Mouse (Mus musculus): Measurements from ENCODE around the gene Zfp28. TPM values are rescaled to one million over a fixed set of nuclear protein-coding genes. Genes with fewer than 3 reads are reported as not detected.

Zfp28 gene
- polyA plus RNA-seq, 1 experiment from 2014 or later: 6.9 TPM

GRCm38 (mm10) chr7:6397996-6398975 is 15.2 kb downstream of the Zfp28 start, which contains the start of gene Smim17:
Gene Smim17, plus strand, starts transcription at chr7:6398715.
- H3K36me3 ChIP-seq (ENCODE audit: control insufficient read depth, insufficient read depth, low read length): peaks cover 25% of the 10 kb centered on the region
- H3K27me3 ChIP-seq (ENCODE audit: control insufficient read depth, insufficient read depth, low read length): no peaks in the 10 kb centered on the region
- 25% methylated on average over 25 of the region's 25 CpGs for WGBS
- no peak within 1 kb of the TSS for H3K27ac ChIP-seq (replicated peaks in 1 of 2; ENCODE audit: control insufficient read depth in 1 of 2, insufficient read depth in 1 of 2, low read depth in 2 of 2, low read length in 2 of 2)
- peak within 1 kb of the TSS; percentile 54 to 61 for H3K4me3 ChIP-seq (ENCODE audit: control insufficient read depth in 1 of 2, insufficient read depth in 1 of 2, low read depth in 1 of 2, low read length in 2 of 2)
- peak within 1 kb of the TSS; percentile 74 for H3K4me2 ChIP-seq (ENCODE audit: low read length)
- peak; percentile 66; the same call in 1 of the 2 replicates for ATAC-seq (ENCODE audit: insufficient number of reproducible peaks, insufficient read depth, low FRiP score, low read depth)
- H3K9me3 ChIP-seq (ENCODE audit: control insufficient read depth, low read length): no peaks in the 10 kb centered on the region
- peaks cover 2 to 4% of the 10 kb centered on the region in 2 experiments; a peak in 1 of 4 replicates for H3K4me1 ChIP-seq (ENCODE audit: control insufficient read depth in 2 of 2, insufficient read depth in 2 of 2, low read length in 2 of 2)
- H3K9ac ChIP-seq (ENCODE audit: low read length): peak within 1 kb of the TSS; percentile 62

GRCm38 (mm10) chr7:6410043-6410442 is 26.9 kb downstream of the Zfp28 start, which contains the start of gene Gm20715:
Gene Gm20715, plus strand, starts transcription at chr7:6410277.
- Histone ChIP-seq H3K27ac (replicated peaks in 1 of 2; ENCODE audit: control insufficient read depth in 1 of 2, insufficient read depth in 1 of 2, low read depth in 2 of 2, low read length in 2 of 2) (no peak within 1 kb of the TSS), H3K4me1 (ENCODE audit: control insufficient read depth in 2 of 2, insufficient read depth in 2 of 2, low read length in 2 of 2) (no peaks in the 10 kb centered on the region), H3K4me2 (ENCODE audit: low read length) (no peak within 1 kb of the TSS), H3K36me3 (ENCODE audit: control insufficient read depth, insufficient read depth, low read length) (no peaks in the 10 kb centered on the region), H3K9me3 (ENCODE audit: control insufficient read depth, low read length) (no peaks in the 10 kb centered on the region), H3K9ac (ENCODE audit: low read length) (no peak within 1 kb of the TSS), H3K27me3 (ENCODE audit: control insufficient read depth, insufficient read depth, low read length) (no peaks in the 10 kb centered on the region), H3K4me3 (ENCODE audit: control insufficient read depth in 1 of 2, insufficient read depth in 1 of 2, low read depth in 1 of 2, low read length in 2 of 2) (no peak within 1 kb of the TSS)
- peak; percentile 80 for ATAC-seq (ENCODE audit: insufficient number of reproducible peaks, insufficient read depth, low FRiP score, low read depth)
- WGBS: 2% methylated on average over 17 of the region's 17 CpGs

GRCm38 (mm10) chr7:6414626-6415441 is 31.7 kb downstream of the Zfp28 start:
- Histone ChIP-seq H3K27me3 (ENCODE audit: control insufficient read depth, insufficient read depth, low read length) (no peaks in the 10 kb centered on the region; the same call in 1 of the 2 replicates), H3K4me2 (ENCODE audit: low read length) (no peak overlapping the region), H3K36me3 (ENCODE audit: control insufficient read depth, insufficient read depth, low read length) (no peaks in the 10 kb centered on the region), H3K27ac (replicated peaks in 1 of 2; ENCODE audit: control insufficient read depth in 1 of 2, insufficient read depth in 1 of 2, low read depth in 2 of 2, low read length in 2 of 2) (no peak overlapping the region), H3K9ac (ENCODE audit: low read length) (no peak overlapping the region), H3K4me1 (ENCODE audit: control insufficient read depth in 2 of 2, insufficient read depth in 2 of 2, low read length in 2 of 2) (no peaks in the 10 kb centered on the region), H3K9me3 (ENCODE audit: control insufficient read depth, low read length) (no peaks in the 10 kb centered on the region), H3K4me3 (ENCODE audit: control insufficient read depth in 1 of 2, insufficient read depth in 1 of 2, low read depth in 1 of 2, low read length in 2 of 2) (no peak overlapping the region)
- ATAC-seq (ENCODE audit: insufficient number of reproducible peaks, insufficient read depth, low FRiP score, low read depth): no peak
- WGBS: 7% methylated on average over 20 of the region's 22 CpGs

GRCm38 (mm10) chr7:6415442-6415787 is 32.3 kb downstream of the Zfp28 start:
- no peak for ATAC-seq (ENCODE audit: insufficient number of reproducible peaks, insufficient read depth, low FRiP score, low read depth)
- Histone ChIP-seq H3K4me2 (ENCODE audit: low read length) (no peak overlapping the region), H3K4me1 (ENCODE audit: control insufficient read depth in 2 of 2, insufficient read depth in 2 of 2, low read length in 2 of 2) (no peaks in the 10 kb centered on the region), H3K9me3 (ENCODE audit: control insufficient read depth, low read length) (no peaks in the 10 kb centered on the region), H3K9ac (ENCODE audit: low read length) (no peak overlapping the region), H3K27me3 (ENCODE audit: control insufficient read depth, insufficient read depth, low read length) (no peaks in the 10 kb centered on the region; the same call in 1 of the 2 replicates), H3K36me3 (ENCODE audit: control insufficient read depth, insufficient read depth, low read length) (no peaks in the 10 kb centered on the region), H3K4me3 (ENCODE audit: control insufficient read depth in 1 of 2, insufficient read depth in 1 of 2, low read depth in 1 of 2, low read length in 2 of 2) (no peak overlapping the region), H3K27ac (replicated peaks in 1 of 2; ENCODE audit: control insufficient read depth in 1 of 2, insufficient read depth in 1 of 2, low read depth in 2 of 2, low read length in 2 of 2) (no peak overlapping the region)
- 13% methylated on average over 8 of the region's 8 CpGs for WGBS

- Histone ChIP-seq H3K9me3 (ENCODE audit: control insufficient read depth, low read length) (no peaks in the 10 kb centered on the region), H3K9ac (ENCODE audit: low read length) (no peak overlapping the region), H3K27me3 (ENCODE audit: control insufficient read depth, insufficient read depth, low read length) (no peaks in the 10 kb centered on the region; the same call in 1 of the 2 replicates), H3K36me3 (ENCODE audit: control insufficient read depth, insufficient read depth, low read length) (no peaks in the 10 kb centered on the region), H3K4me3 (ENCODE audit: control insufficient read depth in 1 of 2, insufficient read depth in 1 of 2, low read depth in 1 of 2, low read length in 2 of 2) (no peak overlapping the region), H3K4me1 (ENCODE audit: control insufficient read depth in 2 of 2, insufficient read depth in 2 of 2, low read length in 2 of 2) (no peaks in the 10 kb centered on the region), H3K27ac (replicated peaks in 1 of 2; ENCODE audit: control insufficient read depth in 1 of 2, insufficient read depth in 1 of 2, low read depth in 2 of 2, low read length in 2 of 2) (no peak overlapping the region), H3K4me2 (ENCODE audit: low read length) (no peak overlapping the region)
- ATAC-seq (ENCODE audit: insufficient number of reproducible peaks, insufficient read depth, low FRiP score, low read depth): no peak
- 68% methylated on average over 6 of the region's 6 CpGs for WGBS
Observed at GRCm38 (mm10) chr7:6419894-6420293, 36.8 kb downstream of the Zfp28 start.

GRCm38 (mm10) chr7:6429381-6429780 is 46.3 kb downstream of the Zfp28 start:
- ATAC-seq (ENCODE audit: insufficient number of reproducible peaks, insufficient read depth, low FRiP score, low read depth): no peak
- no peak overlapping the region for H3K9ac ChIP-seq (ENCODE audit: low read length)
- no peak overlapping the region for H3K4me3 ChIP-seq (ENCODE audit: control insufficient read depth in 1 of 2, insufficient read depth in 1 of 2, low read depth in 1 of 2, low read length in 2 of 2)
- H3K9me3 ChIP-seq (ENCODE audit: control insufficient read depth, low read length): peaks cover 10% of the 10 kb centered on the region; the same call in 1 of the 2 replicates
- H3K4me1 ChIP-seq (ENCODE audit: control insufficient read depth in 2 of 2, insufficient read depth in 2 of 2, low read length in 2 of 2): no peaks in the 10 kb centered on the region
- H3K27me3 ChIP-seq (ENCODE audit: control insufficient read depth, insufficient read depth, low read length): no peaks in the 10 kb centered on the region
- no peak overlapping the region for H3K4me2 ChIP-seq (ENCODE audit: low read length)
- H3K36me3 ChIP-seq (ENCODE audit: control insufficient read depth, insufficient read depth, low read length): no peaks in the 10 kb centered on the region
- no peak overlapping the region for H3K27ac ChIP-seq (replicated peaks in 1 of 2; ENCODE audit: control insufficient read depth in 1 of 2, insufficient read depth in 1 of 2, low read depth in 2 of 2, low read length in 2 of 2)
- WGBS: 85% methylated on average over 3 of the region's 3 CpGs

- Histone ChIP-seq H3K4me2 (ENCODE audit: low read length) (no peak overlapping the region), H3K4me3 (ENCODE audit: control insufficient read depth in 1 of 2, insufficient read depth in 1 of 2, low read depth in 1 of 2, low read length in 2 of 2) (no peak overlapping the region), H3K27me3 (ENCODE audit: control insufficient read depth, insufficient read depth, low read length) (no peaks in the 10 kb centered on the region), H3K4me1 (ENCODE audit: control insufficient read depth in 2 of 2, insufficient read depth in 2 of 2, low read length in 2 of 2) (no peaks in the 10 kb centered on the region), H3K27ac (replicated peaks in 1 of 2; ENCODE audit: control insufficient read depth in 1 of 2, insufficient read depth in 1 of 2, low read depth in 2 of 2, low read length in 2 of 2) (no peak overlapping the region), H3K9me3 (ENCODE audit: control insufficient read depth, low read length) (peaks cover 10% of the 10 kb centered on the region; the same call in 1 of the 2 replicates), H3K36me3 (ENCODE audit: control insufficient read depth, insufficient read depth, low read length) (no peaks in the 10 kb centered on the region), H3K9ac (ENCODE audit: low read length) (no peak overlapping the region)
- no peak for ATAC-seq (ENCODE audit: insufficient number of reproducible peaks, insufficient read depth, low FRiP score, low read depth)
- 30% methylated on average over 2 of the region's 2 CpGs for WGBS
Observed at GRCm38 (mm10) chr7:6430342-6430741, 47.2 kb downstream of the Zfp28 start.
